Mouse (Mus musculus) cerebellum, adult 9-10 months (tissue): ENCODE measurements around the gene Aspdh.

Experiments
- DNase-seq: peaks from one replicate; pipeline ENCODE4 v3.0.0; 2022

Aspdh gene

DNA sequence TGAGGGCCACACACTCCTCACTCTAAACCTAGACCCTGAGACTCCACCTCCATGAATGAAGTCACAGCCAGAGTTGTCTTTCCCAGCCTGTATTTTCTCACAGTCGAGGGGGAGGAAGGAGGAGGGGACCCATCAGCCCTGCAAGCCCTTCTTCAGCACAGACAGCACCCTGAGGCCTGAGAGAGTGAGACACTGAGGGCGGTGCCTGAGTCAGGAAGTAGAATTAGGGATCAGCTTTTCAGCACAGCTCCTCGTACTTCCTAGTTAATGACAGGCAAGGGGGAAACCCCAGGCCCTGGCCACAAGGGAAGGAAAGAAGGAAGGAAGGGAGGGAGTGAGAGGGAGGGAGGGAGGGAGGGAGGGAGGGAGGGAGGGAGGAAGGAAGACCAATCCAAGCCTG, 11.9 kb upstream of the Aspdh start:
- DNase-seq: no peak

DNA sequence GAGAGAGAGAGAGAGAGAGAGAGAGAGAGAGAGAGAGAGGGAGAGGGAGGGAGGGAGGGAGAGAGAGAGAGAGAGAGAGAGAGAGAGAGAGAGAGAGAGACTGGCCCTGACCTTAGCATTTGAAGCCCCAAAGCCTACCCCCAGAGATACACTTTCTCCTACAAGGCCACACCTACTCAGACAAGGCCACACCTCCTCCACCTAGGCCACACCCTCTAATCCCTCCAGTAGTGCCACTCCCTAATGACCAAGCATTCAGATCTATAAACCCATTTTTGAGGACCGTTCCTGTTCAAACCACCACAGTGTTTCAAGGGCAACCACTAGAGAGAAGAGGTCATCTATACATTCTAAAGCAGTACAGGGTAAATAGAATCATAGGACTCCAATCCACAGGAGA, 8.9 kb upstream of the Aspdh start:
- DNase-seq: no peak

DNA sequence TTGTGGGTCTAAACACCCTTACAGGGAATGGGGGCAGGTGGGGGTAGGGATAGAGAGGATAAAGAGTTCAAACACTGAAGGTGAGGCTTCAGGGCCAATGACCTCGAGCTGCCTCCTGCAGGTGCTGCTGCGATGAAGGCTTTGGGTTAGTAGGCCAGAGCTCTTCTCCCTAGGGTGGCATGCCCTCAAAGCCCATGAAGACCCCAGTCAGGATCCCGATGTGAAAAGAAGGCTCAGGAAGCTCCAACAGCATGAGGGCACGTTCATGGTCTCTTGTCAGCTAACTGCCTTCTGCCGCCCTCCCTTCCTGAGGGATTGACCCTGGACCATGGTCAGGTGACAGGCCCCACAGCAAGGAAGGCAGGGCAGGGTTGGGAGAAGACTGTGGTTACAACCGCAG, 5.1 kb upstream of the Aspdh start:
- peak; percentile 39 for DNase-seq

DNA sequence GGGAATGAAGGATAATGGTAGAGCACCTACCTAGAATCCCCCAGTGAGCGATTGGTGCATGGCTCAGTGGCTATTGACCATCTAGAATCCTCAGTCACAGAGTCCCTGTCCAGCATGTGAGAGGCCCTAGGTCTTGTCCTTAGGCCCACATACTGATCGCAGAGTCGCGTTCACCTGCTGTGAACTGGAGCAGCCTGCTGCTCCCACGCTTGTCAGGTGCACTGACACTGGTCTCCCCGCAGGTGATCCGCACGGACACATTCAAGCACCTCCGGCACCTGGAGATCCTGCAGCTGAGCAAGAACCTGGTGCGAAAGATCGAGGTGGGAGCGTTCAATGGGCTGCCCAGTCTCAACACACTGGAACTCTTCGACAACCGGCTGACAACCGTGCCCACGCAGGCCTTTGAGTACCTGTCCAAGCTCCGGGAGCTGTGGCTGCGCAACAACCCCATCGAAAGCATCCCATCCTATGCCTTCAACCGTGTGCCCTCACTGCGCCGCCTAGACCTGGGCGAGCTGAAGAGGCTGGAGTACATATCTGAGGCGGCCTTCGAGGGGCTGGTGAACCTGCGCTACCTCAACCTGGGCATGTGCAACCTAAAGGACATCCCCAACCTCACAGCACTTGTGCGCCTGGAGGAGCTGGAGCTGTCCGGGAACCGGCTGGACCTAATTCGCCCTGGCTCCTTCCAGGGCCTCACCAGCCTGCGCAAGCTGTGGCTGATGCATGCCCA, 4.3 kb upstream of the Aspdh start:
- DNase-seq: no peak

DNA sequence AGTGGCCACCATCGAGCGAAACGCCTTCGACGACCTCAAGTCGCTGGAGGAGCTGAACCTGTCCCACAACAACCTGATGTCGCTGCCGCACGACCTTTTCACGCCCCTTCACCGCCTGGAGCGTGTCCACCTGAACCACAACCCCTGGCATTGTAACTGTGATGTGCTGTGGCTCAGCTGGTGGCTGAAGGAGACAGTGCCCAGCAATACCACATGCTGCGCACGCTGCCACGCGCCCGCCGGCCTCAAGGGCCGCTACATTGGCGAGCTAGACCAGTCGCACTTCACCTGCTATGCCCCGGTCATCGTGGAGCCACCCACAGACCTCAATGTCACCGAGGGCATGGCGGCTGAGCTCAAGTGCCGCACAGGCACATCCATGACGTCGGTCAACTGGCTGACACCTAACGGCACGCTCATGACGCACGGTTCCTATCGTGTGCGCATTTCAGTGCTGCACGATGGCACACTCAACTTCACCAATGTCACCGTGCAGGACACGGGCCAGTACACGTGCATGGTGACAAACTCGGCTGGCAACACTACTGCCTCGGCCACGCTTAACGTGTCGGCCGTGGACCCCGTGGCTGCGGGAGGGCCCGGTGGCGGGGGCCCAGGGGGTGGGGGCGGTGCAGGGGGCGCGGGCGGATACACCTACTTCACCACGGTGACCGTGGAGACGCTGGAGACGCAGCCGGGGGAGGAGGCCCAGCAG, 3.5 kb upstream of the Aspdh start:
- peak; percentile 44 for DNase-seq

DNA sequence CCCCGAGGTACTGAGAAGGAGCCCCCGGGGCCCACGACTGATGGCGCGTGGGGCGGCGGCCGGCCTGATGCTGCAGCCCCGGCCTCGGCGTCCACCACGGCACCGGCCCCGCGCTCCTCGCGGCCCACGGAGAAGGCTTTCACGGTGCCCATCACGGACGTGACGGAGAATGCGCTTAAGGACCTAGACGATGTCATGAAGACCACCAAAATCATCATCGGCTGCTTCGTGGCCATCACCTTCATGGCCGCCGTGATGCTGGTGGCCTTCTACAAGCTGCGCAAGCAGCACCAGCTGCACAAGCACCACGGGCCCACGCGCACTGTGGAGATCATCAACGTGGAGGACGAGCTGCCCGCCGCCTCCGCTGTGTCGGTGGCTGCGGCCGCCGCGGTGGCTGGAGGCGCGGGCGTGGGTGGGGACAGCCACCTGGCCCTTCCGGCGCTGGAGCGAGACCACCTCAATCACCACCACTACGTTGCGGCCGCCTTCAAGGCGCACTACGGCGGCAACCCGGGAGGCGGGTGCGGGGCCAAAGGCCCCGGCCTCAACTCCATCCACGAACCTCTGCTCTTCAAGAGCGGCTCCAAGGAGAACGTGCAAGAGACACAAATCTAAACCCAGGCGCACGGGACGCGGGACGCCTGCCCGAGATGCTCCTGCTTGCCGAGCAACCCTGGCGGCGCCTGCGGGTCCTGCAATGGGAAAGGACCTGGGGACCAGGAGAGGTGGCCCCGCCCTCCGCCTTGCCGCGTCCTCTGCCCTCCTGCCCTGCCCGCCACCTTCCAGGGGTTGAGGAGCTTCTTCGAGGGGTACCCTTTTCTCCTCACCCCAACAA, 2.8 kb upstream of the Aspdh start:
- peak; percentile 65 for DNase-seq

DNA sequence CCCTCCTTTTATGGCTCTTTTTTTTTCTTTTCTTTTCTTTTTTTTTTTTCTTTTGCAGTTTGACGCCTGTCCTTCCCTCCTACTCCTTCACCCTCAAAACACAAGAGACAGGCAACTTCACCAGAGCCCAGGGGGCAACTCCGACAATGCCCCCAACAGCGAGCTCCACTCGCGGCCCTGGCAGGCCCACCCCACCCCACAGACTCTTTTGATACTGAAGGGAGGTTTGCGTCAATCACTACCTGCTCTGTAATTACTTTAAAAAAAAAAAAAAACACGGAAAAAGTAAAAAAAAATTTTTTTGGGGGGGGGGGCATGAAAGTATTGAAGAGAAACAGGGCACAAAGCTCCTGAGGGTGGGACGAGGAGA, 2.1 kb upstream of the Aspdh start:
- no peak for DNase-seq

DNA sequence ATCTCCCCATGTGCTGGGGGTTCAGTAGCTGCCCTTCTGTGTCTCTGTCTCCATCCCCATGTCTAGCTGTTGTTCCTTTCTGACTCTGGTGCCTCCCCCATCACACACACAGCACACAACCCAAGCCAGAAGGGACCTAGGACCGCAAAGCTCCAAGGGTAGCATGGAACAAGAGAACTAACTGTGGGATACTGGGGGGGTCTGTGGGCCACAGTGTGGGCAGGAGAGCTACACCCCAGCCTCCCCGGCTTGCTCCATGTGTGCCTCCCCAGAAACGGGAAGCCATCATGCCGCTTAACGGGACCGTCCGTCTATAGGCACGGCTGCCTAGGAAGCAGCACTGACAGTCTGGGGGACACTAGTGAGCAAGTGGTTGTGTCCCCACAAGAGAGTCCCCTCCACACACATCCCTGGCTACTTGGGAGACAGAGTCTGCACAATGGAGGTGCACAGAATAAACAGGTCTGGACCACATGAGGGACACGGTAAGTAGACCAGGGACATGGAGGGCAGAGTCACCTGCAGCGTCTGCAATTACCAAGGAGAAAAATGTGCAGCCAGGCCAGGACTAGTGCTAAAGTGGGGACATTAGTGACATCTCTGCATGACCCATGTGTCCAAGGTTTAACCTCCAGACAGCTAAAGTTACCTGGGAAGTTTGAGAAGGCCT, 1.5 kb upstream of the Aspdh start:
- DNase-seq: peak; percentile 70

DNA sequence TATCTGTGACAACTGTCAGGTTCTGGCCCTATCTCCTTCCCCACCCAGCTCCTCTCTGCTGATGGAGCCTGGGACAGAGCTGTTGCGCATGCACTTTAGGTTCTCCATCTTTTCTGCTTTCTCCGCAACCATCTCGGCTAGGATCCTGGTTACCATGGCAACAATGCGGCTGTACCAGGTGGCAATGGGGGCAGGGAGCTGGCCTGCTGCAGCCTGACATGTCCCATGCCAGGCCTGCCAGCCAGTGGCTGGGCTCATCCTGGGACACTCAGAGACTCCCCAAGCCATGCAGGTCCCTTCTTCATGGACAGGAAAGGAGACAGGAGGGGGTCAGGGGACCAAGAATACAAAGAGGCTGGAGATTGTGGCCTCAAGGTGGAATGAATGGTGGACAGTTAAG, 680 bp upstream of the Aspdh start:
- DNase-seq: peak; percentile 98

DNA sequence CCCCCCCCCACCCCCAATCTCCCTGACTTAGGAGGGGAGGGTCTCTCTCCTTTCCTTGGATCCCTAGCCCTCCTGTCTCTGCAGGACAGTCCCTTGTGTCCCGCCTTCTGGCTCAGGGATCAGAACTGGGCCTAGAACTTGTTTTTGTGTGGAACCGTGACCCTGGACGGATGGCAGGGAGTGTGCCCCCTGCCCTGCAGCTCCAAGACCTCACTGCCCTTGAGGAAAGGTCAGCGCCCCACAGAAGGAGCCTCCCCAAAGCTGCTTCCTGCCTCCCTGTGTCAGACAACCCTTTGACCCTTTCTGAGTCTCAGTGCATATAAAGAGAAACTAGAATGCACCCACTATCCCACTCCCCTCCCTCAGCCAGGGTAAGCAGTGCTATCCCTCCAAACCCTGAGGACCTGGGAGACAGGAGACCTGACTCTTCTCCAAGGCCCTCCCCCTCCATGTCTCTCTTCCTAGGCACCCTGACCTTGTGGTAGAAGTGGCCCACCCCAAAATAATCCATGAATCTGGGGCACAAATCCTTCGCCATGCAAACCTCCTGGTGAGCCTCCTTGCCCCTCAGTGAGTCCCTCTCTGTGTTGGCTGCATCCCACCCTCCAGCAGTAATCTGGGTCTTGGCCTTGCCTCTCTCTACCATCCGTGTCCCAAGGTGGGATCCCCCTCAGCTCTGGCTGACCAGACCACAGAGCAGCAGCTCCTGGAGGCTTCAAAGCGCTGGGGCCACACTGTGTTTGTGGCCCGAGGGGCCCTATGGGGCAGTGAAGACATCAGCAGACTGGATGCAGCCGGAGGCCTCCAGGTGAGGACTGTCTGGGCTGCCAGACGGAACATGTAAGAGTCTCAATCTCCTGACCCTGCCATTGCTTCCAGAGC, 1.1 kb downstream of the Aspdh start:
- DNase-seq: peak; percentile 71

DNA sequence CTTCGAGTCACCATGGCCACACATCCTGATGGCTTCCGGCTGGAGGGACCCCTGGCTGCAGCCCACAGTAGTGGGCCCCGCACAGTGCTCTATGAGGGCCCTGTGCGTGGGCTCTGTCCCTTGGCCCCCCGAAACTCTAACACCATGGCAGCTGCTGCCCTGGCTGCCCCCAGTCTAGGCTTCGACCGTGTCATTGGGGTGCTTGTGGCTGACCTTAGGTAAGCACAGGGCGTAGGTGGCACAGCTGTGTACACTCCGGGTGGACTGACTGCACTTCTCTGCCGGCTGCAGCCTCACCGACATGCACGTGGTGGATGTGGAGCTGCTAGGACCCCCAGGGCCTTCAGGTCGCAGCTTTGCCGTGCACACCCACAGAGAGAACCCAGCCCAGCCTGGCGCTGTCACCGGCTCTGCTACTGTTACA, 1.7 kb downstream of the Aspdh start:
- no peak for DNase-seq

DNA sequence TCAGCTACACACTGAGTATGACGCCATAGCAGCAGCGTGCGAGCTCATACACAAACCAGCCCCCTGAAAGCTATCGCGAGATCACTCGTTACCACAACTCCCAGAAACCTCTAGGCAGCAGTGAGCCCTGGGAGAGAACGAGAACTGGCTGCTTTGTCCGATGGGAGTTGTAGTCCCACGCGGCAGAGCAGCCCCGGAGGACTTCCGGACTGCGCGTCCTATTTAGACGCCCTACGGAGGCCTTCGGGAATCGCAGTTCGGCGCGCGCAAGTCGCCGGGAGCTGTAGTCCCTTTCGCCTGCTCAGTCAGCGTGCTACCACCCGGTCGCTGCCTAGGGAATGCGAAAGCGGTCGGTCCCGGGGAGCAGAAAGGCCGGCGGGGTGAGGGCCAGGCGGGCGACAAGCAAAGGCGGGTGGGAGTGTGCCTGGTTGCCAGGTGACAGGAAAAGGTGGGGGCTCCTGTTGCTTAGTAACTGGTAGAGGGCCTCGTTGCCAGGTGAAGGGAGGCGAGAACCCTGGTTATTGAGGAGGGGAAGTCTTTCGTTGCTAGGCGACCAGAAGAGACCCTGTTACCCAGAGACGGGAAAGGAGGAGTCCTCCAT, 2.7 kb downstream of the Aspdh start, which contains the start of gene Josd2:
Gene Josd2 (plus strand): TSS at position 170 of the 601 bp plus-strand sequence.
- DNase-seq: peak; percentile 97

DNA sequence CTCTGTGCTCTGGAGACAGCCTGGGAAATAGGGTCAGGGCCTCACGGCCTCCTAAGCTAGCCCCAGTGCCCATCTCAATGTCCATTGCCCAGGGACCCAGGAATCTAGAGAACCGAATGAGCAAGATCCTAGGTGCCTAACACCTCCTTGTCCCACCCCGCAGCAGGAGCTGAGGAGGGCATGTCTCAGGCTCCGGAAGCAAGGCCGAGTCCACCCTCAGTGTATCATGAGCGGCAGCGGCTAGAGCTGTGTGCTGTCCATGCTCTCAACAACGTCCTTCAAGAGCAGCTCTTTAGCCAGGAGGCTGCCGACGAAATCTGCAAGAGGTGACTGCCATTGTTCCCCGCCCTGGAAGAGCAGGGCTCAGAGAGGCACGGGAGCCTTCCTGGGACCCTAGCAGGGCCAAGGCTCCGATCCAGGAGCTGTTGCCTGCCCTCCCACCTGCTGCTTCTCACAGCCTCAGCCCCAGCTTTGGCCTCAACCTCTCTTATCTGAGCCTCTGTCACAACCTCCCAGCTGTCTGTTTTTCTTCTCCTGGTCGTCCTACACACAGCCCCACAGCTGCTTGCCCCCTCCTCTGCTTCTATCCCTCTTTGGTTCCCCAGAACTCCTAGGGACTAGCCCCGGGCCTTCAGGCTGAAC, 3.6 kb downstream of the Aspdh start:
- DNase-seq: no peak

DNA sequence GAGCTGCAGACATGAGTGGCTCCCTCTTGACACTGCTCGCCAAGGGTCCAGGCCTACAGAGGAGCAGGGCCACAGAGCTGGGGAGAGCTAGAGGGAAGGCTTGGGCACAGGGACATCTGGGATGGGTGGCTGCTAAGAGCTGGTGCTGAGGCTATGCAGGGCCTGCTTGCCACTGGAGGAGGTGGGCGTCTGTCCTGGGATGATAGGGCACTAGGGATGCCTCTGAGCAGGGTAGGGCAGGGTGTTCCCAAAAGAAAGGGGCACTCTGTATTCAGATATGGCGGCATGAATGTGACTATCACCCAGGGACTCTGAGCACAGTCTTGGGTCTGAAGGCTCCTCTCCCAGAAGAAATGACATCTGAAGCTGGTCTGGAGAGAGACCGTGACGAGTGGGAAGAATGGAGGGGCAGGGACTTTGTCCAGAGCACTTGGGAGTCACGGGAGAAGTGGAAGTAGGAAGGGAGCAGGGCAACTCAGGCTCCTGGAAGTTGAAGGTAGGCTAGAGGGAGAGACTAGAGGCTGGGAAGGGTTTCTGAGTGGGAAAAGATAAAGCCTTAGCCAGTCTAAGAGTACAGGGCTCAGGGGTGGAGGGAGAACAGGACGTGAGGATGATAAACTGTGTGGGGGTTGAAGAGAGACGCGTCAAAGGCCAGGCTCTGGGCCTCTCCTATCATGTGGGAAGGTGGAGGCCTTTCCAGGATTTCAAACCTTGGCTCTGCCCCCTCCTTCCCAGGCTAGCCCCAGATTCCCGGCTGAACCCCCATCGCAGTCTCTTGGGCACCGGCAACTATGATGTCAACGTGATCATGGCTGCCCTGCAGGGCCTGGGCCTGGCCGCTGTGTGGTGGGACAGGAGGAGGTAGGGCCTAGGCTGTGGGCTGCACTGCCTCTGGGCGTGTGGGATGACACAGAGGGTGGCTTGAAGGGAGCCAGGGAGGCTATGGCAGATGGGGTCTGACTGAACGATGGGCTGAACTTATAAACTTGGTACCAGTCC, 4.8 kb downstream of the Aspdh start:
- DNase-seq: no peak

DNA sequence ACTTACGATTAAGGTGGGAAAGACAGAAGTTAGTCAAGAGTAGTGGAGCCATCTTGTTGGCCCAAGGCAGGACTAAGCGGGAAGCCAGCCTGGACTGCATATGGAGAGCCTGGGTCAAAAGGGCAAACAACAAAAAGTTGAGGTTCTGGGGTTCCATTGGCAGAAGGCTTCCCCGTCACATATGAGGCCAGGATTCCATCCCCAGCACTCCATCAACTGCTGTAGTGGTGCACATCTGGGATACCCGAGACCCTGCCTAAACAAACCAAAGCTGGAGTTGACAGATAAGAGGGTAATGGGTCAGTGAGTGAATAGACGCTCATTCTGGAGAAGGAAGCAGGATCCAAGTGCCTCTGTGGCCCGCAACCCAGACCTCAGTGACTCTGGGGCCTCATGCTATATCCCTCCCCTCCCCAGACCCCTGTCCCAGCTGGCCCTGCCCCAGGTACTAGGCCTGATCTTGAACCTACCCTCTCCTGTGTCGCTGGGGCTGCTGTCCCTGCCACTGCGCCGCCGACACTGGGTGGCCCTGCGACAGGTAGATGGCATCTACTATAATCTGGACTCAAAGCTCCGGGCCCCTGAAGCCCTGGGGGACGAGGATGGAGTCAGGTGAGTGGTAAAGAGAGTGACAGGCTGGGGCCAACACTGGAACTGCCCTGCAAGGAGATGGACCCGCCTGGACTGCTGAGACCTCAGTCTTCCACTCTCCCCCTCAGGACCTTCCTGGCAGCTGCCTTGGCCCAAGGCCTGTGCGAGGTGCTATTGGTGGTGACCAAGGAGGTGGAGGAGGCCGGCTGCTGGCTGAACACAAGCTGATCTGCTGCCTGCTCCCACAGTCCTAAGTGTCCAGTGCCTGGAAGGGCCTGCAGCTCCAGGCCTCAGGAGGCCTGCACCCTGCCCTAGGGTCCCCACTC, 5.8 kb downstream of the Aspdh start:
- no peak for DNase-seq

DNA sequence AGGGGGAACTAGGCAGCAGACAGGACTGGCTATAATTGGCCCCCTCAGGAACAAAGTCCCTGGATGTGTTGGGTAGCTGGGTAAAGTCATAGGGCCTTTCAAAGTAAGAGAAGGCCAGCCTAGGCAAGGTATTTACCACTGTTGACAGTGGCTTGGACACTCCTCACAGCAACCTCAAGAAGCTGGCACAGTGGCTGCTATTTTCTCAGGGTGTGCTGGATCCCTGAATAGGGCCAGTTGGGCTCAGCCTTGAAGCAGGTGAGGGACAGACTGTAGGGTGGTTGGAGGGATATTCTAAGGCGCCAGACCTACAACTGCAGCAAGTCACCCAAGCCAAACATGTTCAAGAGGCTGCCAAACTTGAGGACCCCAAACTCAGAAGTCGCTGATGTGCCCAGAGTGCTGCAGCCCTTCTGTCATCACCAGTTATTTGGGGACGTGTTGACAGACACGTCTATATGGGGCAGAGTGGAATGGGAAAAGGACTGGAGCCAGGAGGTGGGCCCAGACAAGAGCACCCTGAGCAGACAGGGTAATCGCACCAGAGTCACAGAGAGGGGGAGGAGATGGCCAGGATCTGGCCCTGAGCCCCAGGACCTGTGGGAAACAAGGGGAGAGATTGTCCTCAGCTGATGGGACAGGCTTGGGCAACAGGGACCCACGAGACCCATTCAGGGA, 6.8 kb downstream of the Aspdh start:
- no peak for DNase-seq

DNA sequence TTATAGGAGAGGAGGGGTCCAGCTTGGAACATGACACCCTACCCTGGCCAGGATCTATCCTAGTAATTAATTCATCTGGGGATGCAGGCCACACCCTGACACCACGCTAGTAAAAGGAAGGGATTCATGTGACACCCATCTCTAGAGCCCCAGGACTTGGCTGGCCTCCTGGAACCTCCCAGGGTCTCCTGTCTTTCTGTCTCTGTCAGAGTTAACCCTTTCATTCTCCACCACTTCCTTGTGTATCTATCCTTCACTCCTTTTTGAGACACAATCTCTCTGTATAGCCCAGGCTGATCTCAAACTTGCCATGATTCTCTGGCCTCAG, 7.3 kb downstream of the Aspdh start:
- no peak for DNase-seq

DNA sequence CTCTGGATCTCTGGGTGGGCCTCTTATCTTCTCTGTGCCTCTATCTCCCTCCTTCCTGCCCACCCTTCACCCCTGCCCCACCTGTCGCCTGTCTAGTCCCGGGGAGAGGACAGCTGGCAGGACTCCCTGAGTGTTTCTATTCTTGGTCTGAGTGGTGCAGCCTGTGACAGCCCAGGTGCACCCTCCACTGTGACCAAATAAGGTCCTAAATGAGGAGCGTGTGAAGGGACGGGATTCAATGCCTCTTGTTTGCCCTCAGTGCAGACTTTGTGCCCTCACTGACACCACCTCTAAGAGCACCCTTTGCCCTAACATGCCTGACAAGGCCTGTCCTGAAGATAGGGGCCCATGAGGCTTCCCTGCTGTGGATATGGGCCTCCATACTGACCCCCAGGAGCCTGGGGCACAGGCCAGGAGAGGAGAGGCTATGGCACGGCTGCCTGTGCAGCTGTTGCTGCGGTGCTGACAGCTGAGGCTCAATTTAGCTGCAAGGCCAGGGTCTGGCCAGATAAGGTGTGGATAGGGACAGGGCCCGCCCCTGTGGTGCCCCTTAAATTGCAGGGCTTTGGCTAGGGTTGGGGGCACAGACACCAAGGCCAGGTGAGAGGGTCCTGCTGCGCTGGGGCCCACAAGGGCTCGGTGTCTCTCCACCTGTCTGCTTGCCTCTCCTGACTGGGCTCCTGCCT, 7.9 kb downstream of the Aspdh start:
- peak; percentile 69 for DNase-seq
